Mouse (Mus musculus) lung, postnatal 14 days (tissue): ENCODE data around the gene Bmp7.

Experiments used
- DNase-seq: peaks from one replicate; pipeline ENCODE4 v3.0.0; 2021

Bmp7 gene

DNA sequence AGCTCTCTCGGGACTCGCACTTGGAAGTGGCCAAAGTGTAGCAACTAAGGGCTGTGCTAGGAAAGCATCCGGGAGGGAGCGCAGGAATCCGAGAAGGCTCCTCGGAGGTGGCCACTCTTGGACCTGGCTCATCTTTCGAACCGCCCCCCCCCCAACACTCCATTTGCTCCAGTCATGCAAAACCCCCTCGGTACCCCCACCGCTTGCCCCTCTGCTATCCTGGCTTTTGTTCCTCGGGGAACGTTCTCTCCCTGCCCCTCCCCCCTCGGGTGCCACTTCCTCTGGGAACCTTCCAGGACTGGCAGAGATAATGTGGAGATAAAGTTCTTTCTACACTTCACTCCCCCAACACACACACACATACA is 660 bp upstream of the Bmp7 start:
- no peak for DNase-seq

DNA sequence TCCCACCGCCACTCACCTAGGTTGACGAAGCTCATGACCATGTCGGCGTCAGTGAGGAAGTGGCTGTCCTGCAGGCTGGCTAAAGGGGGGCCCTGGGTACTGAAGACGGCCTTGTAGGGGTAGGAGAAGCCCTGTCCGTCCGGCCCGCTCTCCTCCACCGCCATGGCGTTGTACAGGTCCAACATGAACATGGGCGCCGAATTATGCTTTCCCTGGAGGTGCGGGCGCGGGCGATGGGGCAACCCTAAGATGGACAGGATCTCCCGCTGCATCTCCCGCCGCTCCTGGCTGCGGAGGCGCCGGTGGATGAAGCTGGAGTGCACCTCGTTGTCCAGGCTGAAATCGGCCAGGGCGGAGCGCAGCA is 500 bp downstream of the Bmp7 start:
- no peak for DNase-seq

DNA sequence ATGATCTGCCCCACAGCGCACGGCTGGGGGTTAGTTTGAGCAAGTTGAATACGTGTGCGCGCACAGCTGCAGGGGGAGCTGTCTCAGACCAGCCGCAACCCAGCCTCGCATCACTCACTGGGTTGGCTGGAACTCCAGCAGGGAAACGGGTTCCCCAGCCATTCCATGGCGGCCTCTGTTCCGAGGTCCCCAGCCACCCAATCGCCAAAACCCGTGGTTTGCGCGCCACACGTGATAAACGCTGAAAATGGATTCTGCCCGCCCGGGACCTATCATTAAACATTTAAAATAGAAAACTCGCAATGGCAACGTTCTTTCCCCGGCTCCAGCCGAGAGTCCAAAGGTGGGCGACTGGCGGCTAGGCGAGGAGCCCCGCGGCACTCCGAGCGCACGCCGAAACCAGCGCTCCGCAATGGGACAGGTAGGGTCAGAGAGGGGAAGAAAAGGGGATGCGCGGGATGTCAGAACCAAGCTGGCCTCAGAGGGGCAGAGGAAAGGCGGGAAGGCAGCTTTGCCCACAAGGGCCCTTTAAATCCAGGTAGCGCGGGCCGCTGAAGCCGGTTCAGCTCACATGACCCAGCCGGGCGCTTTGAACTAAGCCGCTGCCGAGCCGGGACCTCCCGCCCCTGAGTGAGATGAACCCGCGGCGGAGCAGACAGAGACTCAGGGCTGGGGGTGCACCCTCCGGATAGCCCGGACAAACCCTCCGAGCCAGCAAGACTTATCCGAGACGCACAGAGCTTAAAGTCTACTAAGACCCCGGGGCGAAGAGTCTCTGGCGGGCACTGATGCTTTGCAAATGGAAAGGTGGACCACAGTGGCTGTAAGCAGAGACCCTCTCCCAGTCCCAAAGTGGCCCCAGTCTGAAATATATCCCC is 1.1 kb downstream of the Bmp7 start:
- no peak for DNase-seq

DNA sequence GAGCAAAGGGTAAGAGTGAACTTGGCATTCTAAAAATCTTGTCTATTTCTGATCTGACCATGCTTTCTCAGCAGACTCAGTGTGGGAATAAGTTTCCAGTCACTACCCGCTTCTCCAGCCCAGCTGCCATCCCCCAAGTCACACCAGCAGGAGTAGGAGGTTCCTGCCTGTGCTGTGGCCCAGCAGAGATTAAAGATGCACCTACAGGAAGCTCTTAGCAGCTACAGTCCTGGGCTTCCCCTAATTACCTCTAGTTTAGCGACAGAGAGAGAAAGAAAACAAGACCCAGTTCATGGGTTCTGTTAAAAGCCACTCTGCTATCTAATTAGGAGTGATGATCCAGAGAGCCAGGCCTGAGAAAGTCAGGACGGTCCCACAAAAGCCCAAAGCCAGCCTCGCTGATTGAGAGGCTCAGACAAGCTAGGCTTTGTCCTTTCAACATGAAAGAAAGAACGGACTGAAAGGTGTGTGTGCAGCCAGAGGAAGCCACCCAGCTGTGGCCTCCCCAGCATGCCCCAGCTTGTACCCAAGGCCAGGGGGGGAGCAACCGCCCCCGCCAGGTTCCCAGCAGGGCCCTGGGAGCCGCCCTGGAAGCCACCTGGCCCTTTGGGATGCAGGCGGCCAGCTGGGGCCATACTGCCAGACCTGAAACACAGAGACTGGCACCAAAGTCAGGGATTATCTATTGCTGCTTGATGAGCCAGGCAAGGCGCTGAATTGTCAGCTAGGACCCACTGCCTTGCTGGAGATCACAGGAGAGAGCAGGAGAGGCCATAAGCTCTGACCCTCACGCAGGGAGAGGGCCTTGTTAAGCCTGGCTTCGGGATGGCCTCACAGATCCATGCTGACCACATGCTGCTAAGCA is 2.6 kb downstream of the Bmp7 start:
- DNase-seq = no peak

DNA sequence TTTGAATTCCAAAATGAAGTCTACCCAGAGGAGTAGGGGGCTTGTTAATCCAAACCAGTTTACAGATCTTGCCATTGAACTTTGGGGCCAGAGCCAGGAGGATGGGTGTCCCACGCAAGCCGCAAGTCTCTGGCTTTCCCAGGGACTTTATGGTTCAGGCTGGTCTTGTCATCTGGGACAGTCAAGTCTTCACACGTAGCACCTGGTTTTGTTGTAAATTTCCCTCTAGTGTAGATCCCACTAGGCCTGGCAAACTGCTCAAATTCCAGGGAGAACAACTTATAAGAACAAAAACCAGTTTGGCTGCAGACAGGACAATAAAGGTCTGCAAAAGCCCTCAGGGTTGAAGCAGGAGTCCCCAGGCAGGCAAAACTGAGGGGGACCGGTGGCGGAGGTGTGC is 3.3 kb downstream of the Bmp7 start:
- DNase-seq = no peak

DNA sequence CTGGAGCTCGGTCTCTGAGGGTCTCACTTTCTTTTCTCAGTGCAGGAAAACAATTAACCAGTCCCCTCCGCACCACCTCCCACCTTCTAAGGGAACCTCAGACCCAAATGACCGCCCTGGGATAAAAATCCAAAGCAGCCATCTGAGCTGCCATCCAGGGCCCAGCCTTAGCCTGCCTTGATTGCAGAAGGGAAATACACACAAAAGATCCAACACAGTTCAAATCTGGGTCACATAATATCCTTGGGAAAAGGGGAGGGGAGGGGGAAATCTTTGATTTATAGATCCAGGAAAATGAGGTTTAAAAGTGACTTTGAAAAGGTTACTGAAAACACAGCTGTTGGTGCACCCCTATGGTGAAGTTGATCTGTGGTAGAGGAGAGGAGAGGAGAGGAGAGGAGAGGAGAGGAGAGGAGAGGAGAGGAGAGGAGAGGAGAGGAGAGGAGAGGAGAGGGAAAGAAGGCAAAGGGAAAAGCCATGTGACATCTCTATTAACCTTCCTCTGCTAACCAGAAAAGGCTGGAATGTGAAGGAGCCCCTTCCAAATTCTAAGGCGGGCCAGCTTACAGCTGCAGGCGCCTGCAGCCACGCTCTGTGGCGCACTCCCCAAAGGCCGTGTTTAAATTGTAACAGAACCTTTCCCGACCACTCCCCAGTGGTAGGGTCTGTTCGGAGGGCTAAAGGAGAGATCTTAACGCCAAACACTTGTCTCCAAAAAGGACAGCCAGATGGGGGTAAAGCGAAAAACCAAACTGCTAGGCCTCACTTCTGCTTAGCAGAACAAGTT is 4.2 kb downstream of the Bmp7 start:
- DNase-seq = no peak

DNA sequence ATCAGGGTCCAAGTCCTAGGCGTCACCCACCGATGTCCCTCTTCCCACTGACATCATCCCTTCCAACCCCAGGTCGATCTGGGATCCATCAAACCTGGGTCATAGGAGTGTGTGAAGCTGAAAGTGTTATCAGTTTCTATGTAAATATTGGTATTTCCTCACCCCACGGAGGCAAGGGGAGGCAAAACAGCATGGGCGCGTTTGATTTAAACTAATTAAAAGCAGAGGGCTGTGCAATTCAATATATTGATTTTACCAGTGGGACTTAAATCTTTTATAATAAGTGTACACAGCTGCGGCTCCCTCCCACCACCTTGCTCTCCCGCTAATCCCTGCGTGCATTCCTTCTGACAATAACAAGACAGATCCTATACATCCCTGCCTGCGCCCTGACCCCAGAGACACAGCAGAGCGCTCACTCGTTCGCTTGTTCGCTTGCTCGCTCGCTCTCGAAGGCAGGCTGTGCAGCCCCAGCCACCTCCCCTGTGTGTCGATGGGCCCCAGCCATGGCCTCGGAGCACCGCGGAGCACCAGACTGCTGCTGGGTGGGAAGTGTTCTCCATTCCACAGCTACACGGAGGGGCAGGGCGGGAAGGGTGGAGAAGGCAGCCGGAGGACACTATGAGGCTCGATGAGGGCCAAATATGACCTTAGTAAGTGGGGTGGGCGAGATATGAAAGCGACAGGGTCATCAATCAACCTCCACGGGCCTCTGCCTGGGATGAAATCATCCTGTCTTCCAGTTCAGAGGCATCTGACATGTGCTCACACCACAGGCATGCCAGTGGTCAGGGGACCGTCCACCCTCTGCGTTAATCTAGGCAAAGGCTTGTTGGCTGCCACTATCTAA is 5.0 kb downstream of the Bmp7 start:
- no peak for DNase-seq

DNA sequence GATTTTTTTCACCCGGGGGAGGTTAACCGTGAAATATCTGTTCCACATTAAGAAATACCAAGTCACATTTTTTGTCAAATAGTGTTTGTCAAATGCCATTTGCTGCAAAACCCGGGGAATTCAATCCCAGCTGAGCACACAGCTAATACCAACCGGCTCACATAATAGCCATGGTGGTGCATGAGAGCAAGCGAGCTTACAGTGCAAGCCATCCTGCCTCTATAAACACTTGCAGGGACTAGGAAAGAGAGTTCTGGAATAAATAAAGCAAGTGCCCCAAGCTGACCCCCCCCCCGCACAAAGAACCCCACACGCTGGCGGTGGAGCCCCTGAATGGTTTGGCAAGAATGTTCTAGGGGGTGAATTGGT is 5.7 kb downstream of the Bmp7 start:
- DNase-seq = no peak

DNA sequence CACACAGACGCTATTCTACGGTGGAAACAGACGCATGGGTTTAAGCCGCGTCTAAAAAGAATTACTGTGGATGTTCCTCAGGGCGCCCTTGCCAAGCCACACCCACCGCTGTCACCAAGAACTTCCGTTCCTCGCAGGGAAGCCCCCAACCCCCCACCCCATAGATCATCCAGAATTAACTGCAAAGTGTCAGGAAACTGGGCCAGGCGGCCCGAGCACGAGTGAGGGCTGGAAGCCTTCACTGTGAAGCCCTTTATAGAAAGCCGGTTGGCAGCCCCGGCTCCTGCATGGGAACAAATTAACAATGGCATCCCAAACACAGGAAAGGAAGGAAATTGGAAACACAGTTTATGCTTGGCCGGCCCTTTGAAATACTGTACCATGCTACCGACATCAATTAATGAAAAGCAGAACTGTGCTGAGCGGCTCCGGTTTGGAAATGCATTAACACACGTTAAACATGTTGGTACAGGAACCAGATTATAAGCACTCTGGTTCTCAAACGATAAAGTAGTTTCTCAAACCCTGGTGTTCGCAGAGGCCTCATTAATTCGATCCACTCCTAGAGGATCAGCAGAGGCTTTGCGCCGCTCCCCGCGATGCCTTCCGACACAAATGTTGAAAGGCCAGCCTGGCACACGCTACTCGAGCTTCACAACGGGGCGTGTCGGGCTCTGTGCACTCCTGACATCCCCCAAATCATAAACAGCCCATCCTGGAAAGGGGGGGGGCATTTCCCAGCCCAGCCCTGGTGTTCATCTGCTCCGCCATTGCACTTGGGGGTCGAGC is 6.3 kb downstream of the Bmp7 start:
- DNase-seq = peak; percentile 68

DNA sequence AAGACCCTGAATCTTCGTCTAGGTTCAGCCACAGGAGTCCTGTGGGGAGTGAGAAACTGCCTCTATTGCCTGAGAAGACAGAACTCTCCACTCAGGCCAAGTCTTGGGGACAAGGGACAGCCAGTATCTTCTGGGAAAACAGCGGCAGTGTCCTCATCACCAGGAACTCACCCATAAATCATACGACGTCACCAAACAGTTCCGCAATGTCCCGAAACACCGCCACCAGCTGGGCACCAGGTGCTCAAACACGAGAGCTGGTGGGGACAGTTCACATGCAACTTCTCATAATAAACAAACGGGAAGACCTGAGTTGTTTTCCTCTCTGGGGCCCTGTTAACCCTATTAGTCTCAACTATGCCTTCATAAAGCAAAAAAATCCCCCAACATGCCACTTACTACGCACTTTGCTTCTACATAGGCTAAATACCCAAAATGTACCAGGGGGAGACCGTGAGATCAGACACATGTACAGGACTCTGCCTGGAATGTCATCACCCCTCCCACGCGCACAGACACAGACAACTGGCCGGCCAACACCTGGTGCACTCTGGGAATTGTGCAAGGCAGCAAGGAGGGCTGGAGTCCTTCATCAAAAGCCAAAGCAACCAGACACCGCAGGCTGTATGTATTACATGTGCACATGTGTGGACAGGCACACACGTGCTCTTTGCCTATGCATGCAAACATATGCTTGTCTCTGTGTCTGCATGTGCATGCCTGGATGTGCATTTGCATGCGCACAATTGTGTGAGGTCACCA is 8.8 kb downstream of the Bmp7 start:
- no peak for DNase-seq

DNA sequence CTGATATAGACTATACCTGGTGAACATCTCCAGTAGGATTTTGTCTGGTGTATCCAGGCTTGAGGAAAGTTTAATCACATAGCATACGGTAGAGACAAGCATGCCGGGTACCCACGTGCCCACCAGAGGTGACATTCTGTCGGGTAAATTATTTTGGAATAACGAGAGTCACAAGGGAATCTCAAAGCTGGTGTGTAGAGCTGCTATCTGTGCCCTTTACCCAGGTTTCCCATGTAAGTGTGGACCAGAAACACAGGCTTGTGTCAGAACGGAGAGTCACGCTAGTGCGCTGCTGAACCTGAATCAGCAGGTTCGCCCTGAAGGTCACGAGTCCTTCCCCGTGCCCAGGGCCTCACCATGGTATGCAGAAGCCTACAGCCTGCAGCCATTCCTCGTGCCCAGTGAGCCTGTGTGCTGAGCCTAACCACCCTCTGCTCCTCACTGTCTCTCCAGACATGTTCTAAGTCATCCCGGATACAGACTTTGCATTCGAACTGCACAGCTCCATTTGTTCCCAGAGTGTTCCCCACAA is 10.2 kb downstream of the Bmp7 start:
- no peak for DNase-seq

DNA sequence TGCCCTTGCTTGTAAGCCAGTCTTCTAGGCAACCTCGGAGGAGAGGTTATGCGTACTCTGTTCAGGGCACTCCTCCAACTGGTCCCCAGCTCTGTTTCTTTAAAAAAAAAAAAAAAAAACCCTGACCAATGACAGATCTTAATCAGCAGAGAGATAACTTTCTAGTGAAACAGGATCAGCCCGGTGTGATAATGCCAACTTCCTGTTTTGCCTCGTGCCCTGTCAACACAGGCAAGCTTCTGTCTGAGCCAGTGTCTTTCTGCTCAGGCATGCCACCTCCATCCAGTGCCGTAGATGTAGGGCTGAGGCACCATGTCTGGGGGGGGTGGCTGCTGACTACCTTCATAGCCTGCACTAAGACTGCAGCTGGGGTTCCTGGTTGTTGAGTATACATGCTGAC is 12.5 kb downstream of the Bmp7 start:
- no peak for DNase-seq

DNA sequence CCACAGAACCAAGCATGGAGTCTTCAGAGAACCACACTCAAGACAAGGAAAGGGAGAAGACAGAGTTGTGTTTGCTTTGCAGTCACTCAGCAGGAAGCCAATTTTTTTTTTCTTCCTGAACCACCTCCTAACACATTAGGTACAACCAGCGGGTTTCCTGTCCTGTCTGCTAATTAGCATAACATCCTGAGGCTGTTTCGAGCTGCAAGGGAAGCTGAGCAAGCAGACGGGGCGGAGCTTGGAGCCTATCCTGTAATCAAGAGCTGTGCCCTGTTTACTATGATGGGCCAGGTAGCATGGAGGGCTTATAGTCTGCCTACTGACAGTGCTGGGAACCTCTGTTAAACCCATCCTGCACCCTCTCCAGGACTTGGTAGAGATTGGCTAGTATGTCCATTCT is 13.8 kb downstream of the Bmp7 start:
- DNase-seq = no peak

DNA sequence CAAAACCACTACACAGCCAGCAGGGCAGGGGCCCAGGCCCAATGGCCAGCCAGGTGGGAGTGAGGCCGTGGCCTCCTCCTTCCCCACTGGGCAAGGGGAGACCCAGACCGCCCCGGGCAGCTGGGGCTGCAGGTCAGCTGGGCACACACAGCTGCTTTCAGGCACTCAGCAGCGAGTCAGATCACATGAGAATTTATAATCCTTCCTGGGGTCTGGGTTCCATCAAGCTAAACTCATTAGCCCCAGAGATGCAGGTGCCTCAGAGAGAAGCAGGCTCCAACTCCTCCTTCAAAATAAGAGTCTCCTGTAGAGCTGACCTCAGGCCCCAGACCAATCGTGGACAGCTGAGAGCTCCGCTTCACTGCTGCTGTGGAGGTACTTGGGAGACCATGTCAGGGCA is 15.2 kb downstream of the Bmp7 start:
- DNase-seq = no peak

DNA sequence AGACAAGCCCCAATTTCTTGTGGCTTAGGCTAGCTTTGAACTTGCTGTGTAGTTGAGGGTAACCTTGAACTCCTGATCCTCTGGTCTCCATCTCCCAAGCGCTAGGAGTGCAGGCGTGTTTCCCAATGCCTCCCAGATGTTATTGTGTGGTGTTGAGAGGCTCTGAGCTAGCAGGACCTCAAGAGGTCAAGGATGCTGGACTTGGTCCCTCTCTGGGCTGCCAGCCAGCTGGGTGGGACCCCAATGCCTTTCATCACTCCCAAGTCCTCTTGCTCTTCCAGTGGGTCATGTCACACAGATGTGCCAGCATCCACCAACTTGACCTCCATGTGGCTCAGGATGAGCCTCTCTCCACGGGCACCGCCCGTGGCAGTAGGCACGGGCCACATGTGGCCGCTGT is 16.9 kb downstream of the Bmp7 start:
- peak; percentile 38 for DNase-seq

DNA sequence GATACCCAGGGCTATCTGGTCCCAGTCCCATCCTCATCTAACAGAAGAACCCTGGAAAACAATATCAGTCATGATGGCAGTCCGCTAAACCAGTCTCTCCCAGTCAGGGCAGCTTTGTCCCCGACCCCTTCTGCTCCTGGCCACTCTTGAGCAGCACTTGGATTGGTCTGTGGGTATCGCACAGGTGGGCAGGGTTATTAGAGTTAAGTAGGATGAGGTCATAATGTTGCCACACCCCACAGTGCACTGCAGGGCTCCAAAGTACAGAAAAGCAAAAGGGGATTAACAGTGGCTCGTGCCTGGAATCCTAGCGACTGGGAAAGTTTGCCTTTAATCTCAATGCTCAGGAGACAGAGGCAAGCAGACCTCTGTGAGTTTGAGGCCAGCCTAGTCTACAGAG is 17.5 kb downstream of the Bmp7 start:
- no peak for DNase-seq

DNA sequence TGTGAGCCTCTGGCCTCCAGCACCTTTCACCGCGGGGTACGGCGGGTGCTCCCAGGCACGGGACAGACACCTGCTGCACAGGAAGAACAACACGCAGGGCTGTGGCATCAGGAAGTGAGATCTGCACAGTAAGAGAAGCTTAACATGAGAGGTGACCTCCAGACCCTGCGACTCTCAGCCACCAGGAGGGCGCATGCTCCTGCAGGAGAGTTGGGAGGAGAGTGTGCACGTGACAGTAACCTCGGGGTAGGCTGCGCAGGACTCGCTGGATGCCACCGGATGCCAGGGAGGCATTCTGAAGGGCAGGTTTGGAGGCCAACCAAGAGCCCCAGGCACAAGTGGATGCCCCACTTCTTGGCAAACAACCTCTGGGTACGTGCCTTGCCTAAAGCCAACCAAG is 26.1 kb downstream of the Bmp7 start:
- DNase-seq = peak; percentile 9

DNA sequence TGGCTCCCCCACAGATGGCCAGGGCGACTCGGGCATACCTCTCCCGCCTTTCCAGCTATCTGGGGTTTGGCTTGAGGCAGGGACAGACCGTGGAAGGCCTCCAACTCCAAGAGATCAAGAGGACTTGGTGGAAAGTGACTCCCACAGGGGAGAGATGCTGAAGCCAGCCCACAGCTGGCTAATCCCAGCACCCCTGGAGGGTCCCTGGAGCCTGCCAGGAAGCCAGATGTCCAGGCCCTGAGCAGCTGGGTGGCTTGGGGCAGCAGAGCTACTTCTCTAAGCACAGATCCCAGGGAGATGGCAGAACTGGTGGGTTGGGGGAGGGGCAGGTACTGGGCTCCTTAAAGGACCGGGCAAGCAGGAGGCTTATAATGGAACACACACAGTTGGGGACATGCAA is 28.4 kb downstream of the Bmp7 start:
- DNase-seq = no peak

DNA sequence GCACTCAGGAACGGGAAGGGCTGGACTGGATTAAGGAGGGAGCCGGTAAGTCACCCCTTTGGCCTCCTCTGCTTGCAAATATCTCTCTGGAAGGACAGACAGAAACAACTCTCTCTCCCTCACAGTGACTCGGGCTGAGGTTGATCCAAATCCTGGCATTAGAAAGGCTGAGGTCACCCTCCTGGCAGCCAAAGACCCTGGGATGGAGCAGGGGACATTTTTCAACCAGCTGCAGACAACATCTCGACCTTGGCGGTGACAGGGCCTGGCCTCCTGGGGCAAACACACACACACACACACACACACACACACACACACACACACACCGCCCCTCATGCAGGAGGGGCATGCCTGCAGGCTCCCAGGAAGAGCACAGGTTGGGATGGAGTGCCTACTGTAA is 29.0 kb downstream of the Bmp7 start:
- no peak for DNase-seq

DNA sequence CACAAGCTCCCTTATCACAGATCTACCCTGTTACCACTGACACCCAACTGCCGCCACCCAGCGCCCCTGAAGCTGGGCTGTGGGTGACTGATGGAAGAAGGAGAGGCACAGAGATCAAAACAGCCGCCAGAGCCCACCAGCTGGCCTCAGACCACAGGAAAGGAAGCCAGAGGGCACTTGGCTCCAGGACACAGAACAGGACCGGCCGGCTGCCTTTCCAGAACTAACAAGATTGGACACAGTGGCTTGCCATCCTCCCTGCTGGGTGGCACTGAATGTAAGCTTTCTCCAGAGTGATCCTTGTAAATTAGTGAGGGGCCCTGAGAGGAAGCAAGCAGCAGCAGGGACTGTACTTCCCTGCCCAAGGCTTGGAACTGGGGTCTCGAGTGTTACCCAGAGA is 30.7 kb downstream of the Bmp7 start:
- no peak for DNase-seq

DNA sequence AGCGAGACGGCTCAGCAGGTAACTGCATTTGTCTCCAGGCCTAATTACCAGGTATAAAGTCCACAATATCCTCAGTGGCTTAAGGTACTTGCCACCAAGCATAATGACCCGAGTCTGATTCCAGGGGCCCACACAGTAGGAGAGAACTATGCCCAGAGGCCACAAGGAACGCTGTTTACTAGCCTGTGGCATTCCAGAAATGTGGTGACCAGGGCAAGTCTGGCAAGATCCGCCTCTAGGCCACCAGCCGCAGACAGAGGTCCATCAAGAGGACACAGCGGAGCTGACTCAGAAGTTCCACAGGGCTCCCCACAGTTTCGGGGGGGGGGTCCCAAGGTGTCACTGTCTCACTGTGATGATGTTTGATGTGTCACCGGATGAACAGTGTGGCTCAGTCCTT is 34.0 kb downstream of the Bmp7 start:
- no peak for DNase-seq
